Mouse (Mus musculus): ENCODE measurements around the gene Ism2. TPM values are rescaled to one million over a fixed set of nuclear protein-coding genes. Genes with fewer than 3 reads are reported as not detected.
"Not testable (repeated sequence)": the region's sequence is repeated elsewhere in the genome, so short reads cannot be mapped to it uniquely, and the experiment has no call there.

The Ism2 gene
- polyA plus RNA-seq, 1 experiment from 2014 or later, result 0.60 TPM

DNA sequence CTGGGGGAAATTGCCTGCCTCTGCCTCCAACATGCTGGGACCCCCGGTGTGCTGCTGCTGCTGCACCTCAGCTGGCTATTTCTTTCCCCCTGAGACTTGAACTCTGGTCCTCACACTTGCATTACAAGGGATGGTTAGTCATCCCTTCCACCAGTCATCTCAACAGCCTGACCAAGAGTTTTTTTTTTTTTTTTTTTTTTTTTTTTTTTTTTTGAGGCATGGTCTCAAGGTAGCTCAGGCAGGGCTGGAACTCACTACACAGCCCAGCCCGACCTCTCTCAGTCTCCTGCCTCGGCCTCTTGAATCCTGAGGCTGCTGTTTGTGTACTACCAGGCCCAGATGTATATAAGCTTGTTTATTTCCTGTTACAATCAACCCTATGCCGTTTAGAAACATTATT lies 15.2 kb downstream of the Ism2 start:
- no peaks in the 10 kb centered on the region for H3K4me1 ChIP-seq (replicated peaks)
- H3K27me3 ChIP-seq, result no peaks in the 10 kb centered on the region
- H3K27ac ChIP-seq (replicated peaks), result no peak overlapping the region
- WGBS, result 83% methylated on average over 4 of the region's 4 CpGs
- H3K36me3 ChIP-seq, result no peaks in the 10 kb centered on the region
- H3K4me2 ChIP-seq, result no peak overlapping the region
- no peak for ATAC-seq (ENCODE audit: low read depth)
- no peaks in the 10 kb centered on the region for H3K9me3 ChIP-seq
- H3K4me3 ChIP-seq, result no peak overlapping the region
- H3K9ac ChIP-seq, result no peak overlapping the region

DNA sequence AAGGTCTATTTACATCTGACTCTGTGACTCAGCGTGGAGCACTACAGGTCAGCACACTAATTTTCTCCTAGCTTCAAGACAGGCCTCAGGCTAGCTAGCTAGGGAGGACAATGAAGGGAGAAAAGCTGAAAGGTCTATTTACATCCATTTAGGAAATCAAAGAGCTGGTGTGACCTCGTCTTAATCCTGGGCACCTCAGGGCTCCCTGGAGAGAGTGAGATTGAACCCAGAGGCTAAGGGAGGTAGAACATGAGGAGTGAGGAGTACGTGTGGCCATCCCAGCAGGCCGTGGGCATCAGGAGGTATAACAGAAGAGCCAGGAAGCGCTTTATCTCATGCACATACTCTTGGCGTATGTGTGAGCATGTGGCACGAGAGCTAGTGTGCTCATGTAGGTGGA lies 15.8 kb downstream of the Ism2 start:
- Histone ChIP-seq H3K36me3 (no peaks in the 10 kb centered on the region), H3K4me2 (no peak overlapping the region), H3K9ac (no peak overlapping the region), H3K9me3 (no peaks in the 10 kb centered on the region), H3K27me3 (no peaks in the 10 kb centered on the region), H3K4me1 (replicated peaks) (no peaks in the 10 kb centered on the region), H3K27ac (replicated peaks) (no peak overlapping the region), H3K4me3 (no peak overlapping the region)
- ATAC-seq (ENCODE audit: low read depth), result no peak
- WGBS, result 68% methylated on average over 7 of the region's 7 CpGs

DNA sequence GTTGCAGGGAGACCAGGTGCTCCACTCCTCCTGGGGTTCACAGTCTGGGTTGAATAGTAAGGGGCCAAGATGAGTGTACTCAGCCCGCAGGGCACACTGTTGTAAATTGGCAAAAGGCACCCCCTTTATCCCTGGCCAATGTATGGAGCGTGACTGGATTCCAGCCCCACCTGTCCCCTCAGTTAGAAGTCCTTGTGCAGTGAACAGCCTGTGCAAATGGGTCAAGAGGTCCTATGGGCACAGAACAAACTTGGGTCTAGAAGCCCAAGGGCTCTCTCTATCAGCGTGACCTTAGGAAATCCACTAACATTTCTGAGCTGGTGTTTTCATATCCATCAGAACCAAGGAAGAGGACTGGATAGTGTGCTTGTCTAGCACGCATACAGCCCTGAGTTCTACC lies 16.8 kb downstream of the Ism2 start:
- no peak for ATAC-seq (ENCODE audit: low read depth)
- H3K4me3 ChIP-seq, result no peak overlapping the region
- H3K4me2 ChIP-seq, result no peak overlapping the region
- no peaks in the 10 kb centered on the region for H3K4me1 ChIP-seq (replicated peaks)
- WGBS, result 94% methylated on average over 4 of the region's 4 CpGs
- H3K27ac ChIP-seq (replicated peaks), result no peak overlapping the region
- H3K9ac ChIP-seq, result no peak overlapping the region
- H3K36me3 ChIP-seq, result no peaks in the 10 kb centered on the region
- no peaks in the 10 kb centered on the region for H3K27me3 ChIP-seq
- no peaks in the 10 kb centered on the region for H3K9me3 ChIP-seq

DNA sequence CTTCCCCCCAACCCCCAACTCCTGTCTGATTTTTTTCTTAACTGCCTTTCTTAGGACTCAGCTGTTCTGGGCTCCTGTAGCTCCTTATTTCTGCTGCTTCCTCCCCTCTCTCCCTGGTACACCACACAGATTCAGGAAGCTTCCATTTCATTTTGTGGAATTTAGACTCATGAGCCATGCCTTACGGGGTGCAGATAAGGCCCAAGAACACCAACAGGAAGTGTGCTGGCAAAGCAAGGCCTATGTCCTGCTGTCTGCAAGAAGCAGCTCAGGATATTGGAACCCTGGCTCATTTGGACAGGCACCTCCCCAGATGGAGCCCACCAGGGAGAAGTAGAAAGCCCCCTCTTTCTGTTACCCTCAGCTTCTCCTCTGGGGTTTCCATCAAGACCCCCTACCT lies 17.7 kb downstream of the Ism2 start:
- WGBS, result 81% methylated on average over 1 of the region's 1 CpGs
- no peak overlapping the region for H3K4me2 ChIP-seq
- no peak overlapping the region for H3K27ac ChIP-seq (replicated peaks)
- no peak overlapping the region for H3K9ac ChIP-seq
- no peaks in the 10 kb centered on the region for H3K4me1 ChIP-seq (replicated peaks)
- 0 out of 2 replicates have a peak, but pooled peaks cover 2% of the 10 kb centered on the region for H3K36me3 ChIP-seq
- H3K27me3 ChIP-seq, result no peaks in the 10 kb centered on the region
- no peak overlapping the region for H3K4me3 ChIP-seq
- H3K9me3 ChIP-seq, result no peaks in the 10 kb centered on the region
- ATAC-seq (ENCODE audit: low read depth), result no peak

DNA sequence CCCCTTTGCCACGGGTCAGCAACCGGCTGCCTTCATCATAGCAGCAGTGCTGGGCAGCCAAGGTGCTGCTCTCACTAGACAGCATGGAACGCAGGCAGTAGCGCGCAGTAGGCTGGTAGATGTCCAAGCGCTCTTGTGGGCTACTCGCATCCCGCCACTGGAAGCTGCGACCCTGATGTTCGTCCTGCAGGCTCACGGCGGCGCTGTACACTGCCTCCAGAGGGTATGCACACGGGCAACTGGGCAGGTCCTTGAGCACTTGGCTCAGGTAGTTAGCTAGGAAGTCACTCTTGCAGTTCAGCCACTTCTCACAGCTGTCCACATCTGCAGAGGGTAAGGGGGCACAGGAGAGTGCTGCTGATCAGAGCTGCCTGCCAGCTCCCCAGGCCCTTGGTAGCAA lies 19.6 kb downstream of the Ism2 start:
- Histone ChIP-seq H3K4me1 (replicated peaks) (no peaks in the 10 kb centered on the region), H3K27me3 (no peaks in the 10 kb centered on the region), H3K36me3 (peaks cover 21% of the 10 kb centered on the region), H3K27ac (replicated peaks) (no peak overlapping the region), H3K4me3 (no peak overlapping the region), H3K4me2 (no peak overlapping the region), H3K9me3 (no peaks in the 10 kb centered on the region), H3K9ac (no peak overlapping the region)
- ATAC-seq (ENCODE audit: low read depth), result no peak
- 50% methylated on average over 14 of the region's 14 CpGs for WGBS

DNA sequence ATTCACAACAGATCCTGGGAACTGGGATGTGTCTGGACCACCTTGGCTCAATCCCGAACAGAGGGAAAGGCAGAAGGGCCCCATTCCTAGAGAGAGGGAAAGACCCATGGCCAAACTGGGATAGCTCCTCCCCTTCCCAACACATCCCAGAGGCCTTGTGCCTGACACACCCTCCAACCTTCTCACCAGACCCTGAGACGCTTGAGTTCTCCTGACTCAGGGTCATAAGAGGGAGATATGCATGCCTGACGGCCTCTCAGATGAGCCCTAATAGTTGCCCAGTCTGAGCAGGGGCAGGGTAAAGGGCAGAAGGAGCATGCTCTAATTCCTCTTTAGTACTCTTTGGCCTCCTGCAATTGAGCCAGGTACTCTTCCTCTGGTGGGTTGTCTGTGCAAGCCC lies 20.2 kb downstream of the Ism2 start:
- Histone ChIP-seq H3K9me3 (no peaks in the 10 kb centered on the region), H3K4me2 (no peak overlapping the region), H3K9ac (no peak overlapping the region), H3K27me3 (no peaks in the 10 kb centered on the region), H3K36me3 (peaks cover 26% of the 10 kb centered on the region), H3K4me3 (no peak overlapping the region), H3K4me1 (replicated peaks) (no peaks in the 10 kb centered on the region), H3K27ac (replicated peaks) (no peak overlapping the region)
- ATAC-seq (ENCODE audit: low read depth), result no peak
- 58% methylated on average over 3 of the region's 3 CpGs for WGBS

DNA sequence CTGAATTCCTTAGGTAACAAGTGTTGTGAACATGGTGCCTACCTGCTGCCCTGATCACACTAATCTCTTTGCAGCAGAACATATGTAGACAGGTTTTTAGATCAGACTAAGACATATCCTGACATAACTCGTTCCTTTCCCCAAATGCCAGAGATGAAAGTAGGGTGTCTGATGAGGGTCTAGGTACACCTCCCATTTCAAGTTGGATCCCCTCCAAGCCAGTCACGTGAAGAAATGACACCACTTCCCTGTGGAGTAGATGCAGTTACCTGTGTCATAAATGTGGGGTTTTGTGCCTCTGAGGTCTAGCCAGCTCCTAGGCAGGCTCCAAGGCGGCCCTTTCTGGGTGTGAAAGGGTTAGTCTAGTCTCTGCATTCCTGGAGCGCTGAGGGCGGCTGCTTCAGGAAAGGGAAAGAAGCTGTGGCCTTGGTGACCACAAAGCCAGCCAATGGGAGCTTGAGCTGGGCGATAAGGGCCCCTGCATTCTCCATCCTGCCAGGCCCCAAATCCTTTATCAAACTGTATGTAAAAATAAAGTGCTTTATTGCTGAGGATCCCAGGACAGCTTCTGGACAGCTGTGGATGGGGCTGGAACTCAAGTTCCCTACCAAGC lies 21.3 kb downstream of the Ism2 start:
- H3K36me3 ChIP-seq, result peaks cover 38% of the 10 kb centered on the region
- WGBS, result 24% methylated on average over 6 of the region's 6 CpGs

DNA sequence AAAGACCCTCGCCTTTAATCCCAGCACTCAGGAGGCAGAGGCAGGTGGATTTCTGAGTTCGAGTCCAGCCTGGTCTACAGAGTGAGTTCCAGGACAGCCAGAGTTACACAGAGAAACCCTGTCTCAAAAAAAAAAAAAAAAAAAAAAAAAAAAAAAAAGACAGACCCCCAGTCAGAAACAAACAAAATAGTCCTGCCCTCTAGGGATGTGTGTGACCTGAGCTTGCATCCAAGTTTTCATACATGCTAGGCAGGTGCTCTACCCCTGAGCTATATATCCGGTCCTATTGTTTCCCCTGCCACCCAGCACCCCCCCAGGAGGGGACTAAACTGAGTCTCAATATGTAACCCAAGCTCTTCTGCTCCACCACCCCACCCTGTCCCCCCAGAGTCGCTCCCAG lies 22.3 kb downstream of the Ism2 start:
- 96% methylated on average over 4 of the region's 4 CpGs for WGBS
- H3K9ac ChIP-seq; H3K27me3 ChIP-seq; H3K4me1 ChIP-seq (replicated peaks); H3K27ac ChIP-seq (replicated peaks); H3K4me2 ChIP-seq; H3K4me3 ChIP-seq; H3K9me3 ChIP-seq; ATAC-seq (ENCODE audit: low read depth): not testable (repeated sequence)
- peaks cover 47% of the 10 kb centered on the region for H3K36me3 ChIP-seq

More for the DNA sequence above, 21.3 kb downstream of the Ism2 start:
- H3K9me3 ChIP-seq, result no peaks in the 10 kb centered on the region
- H3K27ac ChIP-seq (replicated peaks), result no peak overlapping the region
- H3K9ac ChIP-seq, result no peak overlapping the region
- H3K4me3 ChIP-seq, result no peak overlapping the region
- no peak overlapping the region for H3K4me2 ChIP-seq
- H3K4me1 ChIP-seq (replicated peaks), result no peaks in the 10 kb centered on the region
- no peak for ATAC-seq (ENCODE audit: low read depth)
- H3K27me3 ChIP-seq, result no peaks in the 10 kb centered on the region

DNA sequence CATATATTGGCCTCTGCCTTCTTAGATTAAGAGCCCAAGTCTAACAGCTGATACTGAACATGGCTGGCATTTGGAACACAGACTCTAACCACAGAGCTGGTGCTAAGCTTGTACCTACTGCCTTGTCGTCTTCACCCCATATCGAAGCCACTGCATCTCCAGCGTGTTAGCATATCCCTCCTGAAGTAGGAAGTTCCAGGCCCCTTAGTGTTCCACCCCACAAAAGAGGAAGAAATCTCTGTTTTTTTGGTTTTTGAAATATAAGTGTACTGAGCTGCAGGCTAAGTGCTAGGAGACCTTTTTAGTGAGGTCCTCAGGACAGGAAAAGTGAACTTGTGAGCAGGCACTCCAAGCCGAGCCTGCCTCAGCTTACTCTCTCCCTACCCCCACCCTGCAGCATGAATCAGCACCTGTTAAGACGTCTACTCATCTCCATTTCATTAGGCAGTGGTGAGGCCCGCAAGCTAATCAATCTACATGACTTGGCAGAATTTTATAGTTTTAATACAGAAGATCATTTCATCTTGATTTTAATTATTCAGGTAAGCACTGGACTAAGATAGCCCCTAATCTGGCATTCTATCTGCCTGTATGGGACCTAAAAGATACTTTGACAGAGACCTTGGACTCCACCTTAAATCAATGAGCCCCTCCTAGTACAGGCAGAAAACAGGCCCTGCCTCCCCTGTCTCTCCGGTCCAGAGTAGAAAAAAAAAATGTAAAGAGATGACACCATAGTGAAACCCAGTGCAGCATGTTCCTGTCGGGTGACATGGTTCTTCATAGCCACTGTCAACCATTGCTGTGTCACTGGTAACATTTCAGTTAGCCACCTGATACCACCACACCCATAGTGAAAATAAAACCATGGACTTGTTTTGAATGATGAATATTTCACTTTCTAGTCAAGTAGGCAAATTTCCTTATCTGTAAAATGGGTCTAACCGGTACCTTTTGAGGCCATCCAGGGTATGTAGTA lies 24.4 kb downstream of the Ism2 start:
- ATAC-seq (ENCODE audit: low read depth), result no peak
- H3K36me3 ChIP-seq, result peaks cover 69% of the 10 kb centered on the region
- whole genome bisulfite sequencing, result 92% methylated on average over 9 of the region's 9 CpGs

DNA sequence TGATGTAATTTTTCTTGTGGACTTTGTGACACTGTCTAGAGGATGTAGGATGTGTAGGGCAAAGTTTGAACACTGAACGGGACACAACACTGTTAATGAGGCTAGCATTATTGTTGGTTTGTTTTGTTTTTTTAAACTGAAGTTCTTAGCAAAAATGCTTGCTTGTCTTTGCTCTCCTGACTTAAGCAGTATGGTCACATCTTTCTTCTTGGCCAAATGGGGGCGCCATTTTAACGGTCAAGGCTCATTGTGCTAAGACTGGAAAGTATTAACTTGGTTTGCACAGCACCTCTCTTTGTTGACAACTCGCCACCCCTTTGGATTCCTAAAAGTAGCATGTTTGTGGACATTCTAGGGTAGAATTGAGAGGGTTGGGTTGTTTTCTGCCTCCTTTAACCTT lies 31.8 kb downstream of the Ism2 start:
- peak overlapping the region; percentile 88 for H3K9ac ChIP-seq
- H3K4me1 ChIP-seq (replicated peaks), result peaks cover 31% of the 10 kb centered on the region
- H3K9me3 ChIP-seq, result no peaks in the 10 kb centered on the region
- H3K4me2 ChIP-seq, result peak overlapping the region; percentile 97
- H3K27ac ChIP-seq (replicated peaks), result no peak overlapping the region
- H3K4me3 ChIP-seq, result peak overlapping the region; percentile 73
- H3K27me3 ChIP-seq, result no peaks in the 10 kb centered on the region
- peaks cover 45% of the 10 kb centered on the region for H3K36me3 ChIP-seq
- 35% methylated on average over 4 of the region's 4 CpGs for WGBS
- no peak for ATAC-seq (ENCODE audit: low read depth)

More for the DNA sequence above, 24.4 kb downstream of the Ism2 start:
- no peak overlapping the region for H3K9ac ChIP-seq
- H3K27me3 ChIP-seq, result no peaks in the 10 kb centered on the region
- no peak overlapping the region for H3K4me2 ChIP-seq
- no peak overlapping the region for H3K27ac ChIP-seq (replicated peaks)
- no peaks in the 10 kb centered on the region for H3K4me1 ChIP-seq (replicated peaks)
- H3K4me3 ChIP-seq, result no peak overlapping the region
- no peaks in the 10 kb centered on the region for H3K9me3 ChIP-seq

DNA sequence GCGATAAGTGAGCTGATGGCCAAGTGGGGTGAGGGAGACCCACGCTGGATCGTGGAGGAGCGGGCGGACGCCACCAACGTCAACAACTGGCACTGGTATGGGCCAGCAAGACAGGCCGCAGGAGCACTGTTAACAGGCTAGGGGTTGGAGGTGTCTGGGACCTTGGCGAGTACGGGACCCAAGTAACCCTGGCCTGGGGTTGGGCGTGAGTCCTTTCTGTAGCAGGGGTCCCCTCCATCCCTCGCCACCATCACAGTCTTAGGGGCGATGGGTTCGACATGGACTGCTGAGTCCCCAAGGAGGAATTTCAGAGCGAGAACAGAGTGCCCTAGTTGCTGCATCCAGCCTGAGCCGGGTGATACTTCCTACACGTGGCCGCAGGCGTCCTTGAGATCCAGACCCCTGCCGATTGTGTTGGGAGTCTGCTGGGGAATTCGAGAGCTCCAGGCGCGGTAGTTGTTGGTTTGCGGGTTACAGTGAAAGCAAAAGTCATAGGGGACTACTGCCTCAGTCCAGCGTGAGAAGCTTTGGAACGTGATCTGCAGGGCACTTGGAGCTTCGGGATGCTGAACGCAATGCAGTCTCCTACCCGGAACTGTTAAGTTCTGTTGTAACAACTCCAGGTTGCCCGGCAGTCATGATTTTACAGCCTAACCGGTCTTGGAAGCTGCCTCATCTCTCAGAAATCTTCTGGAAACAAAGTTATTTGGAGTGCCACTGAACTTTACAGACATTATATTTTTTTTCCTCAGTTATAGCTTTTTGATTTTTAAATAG lies 32.5 kb downstream of the Ism2 start:
- Histone ChIP-seq H3K27me3 (no peaks in the 10 kb centered on the region), H3K36me3 (peaks cover 44% of the 10 kb centered on the region), H3K9me3 (no peaks in the 10 kb centered on the region), H3K4me2 (peak overlapping the region; percentile 97), H3K4me1 (replicated peaks) (peaks cover 31% of the 10 kb centered on the region), H3K4me3 (peak overlapping the region; percentile 73), H3K27ac (replicated peaks) (peak overlapping the region; percentile 90), H3K9ac (peak overlapping the region; percentile 88)
- WGBS, result under 1% methylated on average over 31 of the region's 31 CpGs
- ATAC-seq (ENCODE audit: low read depth), result peak; percentile 70

Measured in neural tube, embryonic 13.5 days (tissue).